Mouse (Mus musculus): ENCODE measurements around the gene Josd1.

The Josd1 gene

DNA sequence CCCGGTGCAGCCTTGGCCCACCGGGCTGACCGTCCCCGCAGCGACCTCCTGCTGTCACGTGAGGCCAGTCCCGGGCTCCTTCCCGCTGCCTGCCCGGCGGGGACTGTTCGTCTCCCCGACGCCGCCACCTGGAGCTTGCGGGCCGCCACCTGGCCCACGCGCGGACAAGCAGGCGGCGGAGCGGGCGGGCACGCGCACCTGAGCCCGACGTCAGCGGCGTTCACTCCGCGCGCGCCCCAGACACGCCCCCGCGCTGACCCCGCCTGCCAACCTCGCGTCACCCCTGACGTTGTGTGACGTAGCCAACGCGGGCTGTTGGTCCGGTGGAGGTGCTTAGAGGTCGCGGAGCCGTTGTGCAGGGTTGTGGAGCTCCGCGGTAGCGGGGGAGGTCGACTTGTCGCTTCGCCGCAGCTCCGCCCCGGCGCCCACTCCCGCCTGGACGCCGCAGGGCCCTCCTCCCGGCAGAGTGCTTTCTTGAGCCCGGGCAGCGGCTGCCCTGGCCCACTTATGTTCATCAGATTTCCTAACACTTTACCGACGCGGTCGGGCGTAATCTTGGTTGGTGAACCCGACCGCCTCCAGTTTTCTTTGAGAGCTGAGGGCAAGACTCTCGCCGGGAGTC, at the start of gene Josd1:
Gene Josd1 (minus strand): TSS at position 274 of the 622 bp plus-strand sequence.
- DNase-seq (ENCODE audit: low read depth): peak; percentile 96

DNA sequence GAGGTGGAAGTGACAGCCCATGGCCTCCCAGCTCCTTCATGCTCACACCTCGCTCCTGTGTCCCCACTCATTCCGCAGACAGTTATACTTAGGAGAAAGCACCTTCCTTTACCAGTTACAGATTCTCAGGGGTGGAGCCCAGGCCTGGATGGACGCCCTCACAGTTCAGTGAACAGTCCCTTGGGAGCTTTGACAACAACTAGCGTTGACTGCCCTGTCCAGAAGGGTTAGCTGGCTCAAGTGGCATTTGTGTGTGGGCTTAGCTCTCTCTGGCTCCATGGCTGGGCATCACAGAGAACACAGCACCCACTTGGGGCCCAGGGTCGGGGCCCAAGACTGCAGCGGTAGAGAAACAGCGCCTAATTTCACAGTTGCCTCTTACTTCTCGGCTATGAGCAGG, 46.6 kb upstream of the Josd1 start:
- DNase-seq (ENCODE audit: low read depth): no peak

DNA sequence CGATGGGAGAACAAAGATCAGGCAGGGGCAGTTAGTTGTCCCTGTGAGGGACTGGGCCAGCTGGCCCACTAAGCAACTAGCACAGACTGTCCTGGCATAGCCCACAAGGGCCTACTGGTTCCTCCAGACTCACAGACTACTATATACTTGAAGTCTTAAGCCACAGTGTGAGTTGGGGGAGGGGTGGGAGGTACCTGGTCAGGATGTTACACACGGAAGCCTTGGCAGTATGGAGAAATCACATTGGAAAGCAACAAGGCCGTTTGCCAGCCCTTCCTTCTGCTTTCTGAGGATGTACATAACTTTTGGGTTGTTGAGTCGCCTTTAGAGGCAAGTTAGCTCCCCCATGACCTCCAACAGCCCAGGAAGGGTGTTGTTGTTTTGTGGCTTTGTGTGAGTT, 45.9 kb upstream of the Josd1 start:
- no peak for DNase-seq (ENCODE audit: low read depth)

DNA sequence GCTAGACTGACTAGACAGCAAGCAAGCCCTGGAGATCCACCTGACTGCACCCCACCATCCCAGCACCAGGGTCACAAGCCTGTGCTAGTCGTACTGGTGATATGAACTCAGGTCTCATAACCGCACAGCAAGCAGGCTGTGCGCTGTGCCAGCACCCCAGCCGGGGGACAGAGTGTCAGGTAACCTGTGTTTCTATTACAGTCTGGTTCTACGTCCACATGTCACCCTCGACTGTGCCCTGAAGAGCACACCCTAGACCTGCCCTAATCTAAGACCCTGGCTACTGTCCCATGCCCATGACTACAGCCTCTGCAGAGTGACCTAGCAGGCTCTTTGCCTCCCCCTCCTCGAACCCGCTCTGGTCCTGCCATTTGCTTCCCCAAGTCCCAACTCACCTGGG, 45.5 kb upstream of the Josd1 start:
- no peak for DNase-seq (ENCODE audit: low read depth)

DNA sequence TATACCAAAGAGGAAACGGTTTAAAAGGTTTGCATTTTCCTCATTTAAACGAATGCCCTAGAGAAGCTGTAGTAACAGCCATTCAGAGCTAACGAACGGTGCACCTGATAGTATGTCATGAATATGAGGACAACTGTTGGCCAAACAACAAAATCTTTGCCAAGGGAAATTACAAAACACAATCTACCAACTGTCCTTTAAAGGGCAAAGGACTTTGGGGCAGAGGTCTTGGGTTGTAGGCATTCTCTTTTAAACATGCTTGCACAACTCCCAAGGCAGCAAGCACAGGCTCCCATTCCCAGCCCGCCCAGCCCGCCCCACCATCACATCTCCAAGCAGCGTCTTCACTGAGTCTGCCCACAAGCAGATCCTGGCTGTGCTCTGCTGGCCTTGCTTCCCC, 43.8 kb upstream of the Josd1 start:
- no peak for DNase-seq (ENCODE audit: low read depth)

DNA sequence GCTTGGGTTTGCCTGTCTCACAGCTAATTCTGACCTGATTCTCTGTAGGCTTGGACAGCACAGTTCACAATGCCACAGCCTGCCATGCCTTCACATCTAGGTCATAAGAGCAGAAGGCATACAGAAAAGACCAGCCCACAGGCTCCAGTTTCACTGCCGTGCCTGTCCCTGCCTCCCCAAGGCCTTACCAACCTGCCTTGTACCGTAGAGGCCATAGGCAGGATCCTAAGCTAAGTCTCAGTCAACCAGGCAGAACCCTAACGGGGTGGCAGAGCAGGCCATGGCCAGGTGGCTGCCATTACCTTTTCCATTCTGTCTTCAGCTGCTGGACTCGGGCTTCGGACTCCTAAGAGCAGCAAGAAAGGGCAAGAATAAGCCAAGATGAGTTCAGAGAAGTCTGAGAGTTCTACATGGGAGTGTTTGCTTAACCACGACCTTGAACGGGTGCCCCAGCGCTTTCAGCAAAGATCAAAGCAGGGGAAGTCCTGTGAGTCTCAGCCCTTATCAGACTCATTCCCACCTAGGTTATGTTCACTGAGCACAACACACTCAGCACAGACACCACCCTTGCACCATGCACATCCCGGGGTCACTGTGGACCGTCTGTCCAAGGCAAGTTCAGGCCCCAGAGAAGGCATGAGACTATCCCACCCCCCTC, 41.1 kb upstream of the Josd1 start:
- DNase-seq (ENCODE audit: low read depth): no peak

DNA sequence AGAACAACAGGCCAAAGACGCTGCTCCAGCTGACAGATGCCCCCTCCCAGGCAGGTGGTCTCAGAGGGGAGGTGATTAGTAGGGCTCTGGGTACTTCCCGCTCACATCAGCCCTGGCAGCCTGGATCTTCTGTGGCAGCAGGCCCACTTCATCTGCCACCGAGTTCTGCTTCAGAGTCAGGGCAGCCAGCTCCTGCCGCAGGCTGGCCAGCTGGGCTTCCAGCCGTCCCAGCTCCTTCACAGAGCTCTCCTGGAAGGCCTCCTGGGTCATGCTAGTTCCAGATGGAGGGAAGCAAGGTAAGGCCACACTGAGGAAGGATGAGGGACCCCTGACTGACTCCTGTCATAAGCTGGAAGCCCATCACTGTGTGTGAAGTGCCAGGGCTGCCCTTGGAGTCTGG, 40.6 kb upstream of the Josd1 start:
- no peak for DNase-seq (ENCODE audit: low read depth)

DNA sequence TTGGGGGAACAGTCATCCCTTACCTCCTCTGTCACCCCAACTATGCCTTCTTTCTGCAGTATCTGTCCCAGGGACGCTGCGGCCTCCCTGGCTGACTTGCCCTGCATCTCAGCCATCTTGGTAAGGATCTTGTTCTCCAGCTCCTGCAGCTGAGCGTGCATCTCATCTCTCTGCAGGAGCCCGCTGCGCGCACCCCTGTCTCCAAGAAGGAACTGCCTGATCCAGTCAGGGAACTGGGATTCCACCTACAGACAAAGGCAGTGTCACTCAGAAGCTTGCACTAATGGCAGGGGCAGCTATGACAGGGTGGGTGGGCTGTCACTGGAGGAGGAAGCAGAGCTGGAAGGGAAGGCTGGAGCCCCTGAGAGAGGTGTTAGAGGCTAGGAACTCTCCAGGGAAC, 40.1 kb upstream of the Josd1 start:
- DNase-seq (ENCODE audit: low read depth): no peak

DNA sequence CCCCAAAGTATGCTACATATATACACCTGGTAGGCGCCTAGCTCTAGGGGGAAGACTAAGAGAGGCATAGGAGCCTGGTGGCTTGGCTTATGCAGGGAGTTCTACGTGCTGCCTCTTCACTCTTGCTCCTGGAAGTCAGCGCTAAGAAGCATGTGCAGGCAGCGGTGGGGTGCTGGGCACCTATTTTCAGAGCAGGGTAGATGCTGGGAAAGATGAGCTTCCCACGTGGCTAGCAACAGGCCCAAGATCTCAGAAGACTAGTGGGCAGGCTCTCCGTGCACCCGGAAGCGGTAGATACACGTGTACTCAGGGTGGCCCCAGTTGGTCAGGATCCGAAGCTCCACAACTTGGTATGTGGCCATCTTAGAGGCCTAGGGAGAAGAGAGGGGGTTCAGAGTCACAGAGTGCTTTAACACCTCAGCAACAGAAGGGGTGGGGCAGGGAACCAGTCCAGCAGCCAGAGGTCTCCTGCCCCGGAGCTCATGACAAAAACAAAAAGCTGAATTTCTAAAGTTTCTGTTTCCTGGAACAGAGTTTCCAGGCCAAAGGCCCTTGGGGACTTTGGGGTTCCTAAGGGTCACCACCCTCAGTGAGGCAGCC, 37.6 kb upstream of the Josd1 start:
- DNase-seq (ENCODE audit: low read depth): no peak

DNA sequence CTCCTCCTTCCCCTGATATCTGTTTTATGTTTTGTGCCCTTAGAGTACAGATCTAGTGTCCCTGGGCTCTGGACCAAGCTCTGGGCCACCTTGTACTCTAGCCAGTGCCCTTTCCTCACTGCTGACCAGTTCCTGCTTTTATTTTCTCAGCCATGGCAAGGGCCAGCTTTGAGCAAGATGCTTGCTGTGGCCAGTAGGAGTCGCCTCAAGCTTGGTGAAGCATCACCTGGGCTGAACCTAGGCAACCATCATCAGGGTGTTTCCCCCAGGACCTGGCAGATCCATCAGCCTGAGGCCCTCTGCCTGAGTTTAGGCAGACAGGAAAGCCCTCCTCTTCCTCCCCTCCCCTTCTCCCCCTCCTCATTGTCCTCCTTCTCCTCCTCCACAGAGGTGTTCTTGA, 35.7 kb upstream of the Josd1 start:
- DNase-seq (ENCODE audit: low read depth): peak; percentile 57

DNA sequence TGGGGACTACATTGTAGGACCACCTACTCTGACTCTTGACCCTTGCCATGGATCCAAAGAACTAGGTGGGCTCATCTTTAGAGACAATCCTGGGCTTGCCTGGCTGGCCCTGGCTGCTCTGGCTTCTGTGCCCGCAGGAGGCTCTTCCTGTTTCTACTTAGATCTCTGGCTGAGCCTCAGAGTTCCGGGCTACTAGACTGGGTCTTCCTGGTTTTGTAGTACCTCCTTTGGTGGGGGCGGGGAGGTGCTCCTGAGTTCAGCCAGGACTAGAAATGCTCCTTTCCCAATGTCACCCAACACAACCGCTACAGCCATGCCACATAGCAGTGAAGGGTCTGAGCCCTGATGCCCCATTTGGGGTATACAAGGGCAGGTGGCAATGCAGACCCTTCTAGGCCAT, 33.1 kb upstream of the Josd1 start:
- DNase-seq (ENCODE audit: low read depth): no peak

DNA sequence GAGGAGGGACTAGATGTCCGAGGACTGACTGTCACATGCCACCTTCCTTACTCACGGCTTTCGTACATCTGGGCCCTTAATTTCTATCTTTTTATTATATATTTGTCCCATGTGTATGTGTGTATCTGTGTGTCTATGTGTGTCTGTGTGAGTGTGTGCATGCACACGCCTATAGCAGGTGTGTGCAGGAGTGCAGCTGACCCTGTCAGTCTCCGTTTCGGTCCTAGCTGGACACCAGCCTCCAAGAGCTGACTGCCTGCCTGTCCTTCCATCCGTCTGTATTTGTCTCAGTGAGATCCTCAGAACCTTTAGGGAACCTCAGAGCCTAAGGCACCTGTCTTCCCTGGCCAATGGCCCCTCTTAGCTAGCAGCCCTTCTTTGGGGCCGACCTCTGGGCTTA, 32.5 kb upstream of the Josd1 start:
- no peak for DNase-seq (ENCODE audit: low read depth)

DNA sequence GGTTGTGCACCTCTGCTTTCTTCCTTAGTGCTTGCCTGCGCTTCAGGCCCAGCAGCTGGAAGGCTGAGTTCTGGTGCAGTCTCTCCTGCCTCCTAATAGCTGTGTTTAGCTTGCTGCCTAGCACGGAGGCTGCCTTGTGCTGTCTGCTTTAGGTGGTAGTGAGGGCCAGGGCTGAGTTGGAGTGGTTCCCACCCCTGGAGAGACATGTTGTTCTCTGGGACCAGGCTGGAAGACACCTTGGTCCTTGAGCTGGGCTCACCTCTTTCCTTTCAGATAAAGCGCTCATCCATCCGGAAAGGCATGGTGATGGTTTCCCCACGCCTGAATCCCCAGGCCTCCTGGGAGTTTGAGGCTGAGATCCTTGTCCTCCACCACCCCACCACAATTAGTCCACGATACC, 29.0 kb upstream of the Josd1 start:
- no peak for DNase-seq (ENCODE audit: low read depth)

DNA sequence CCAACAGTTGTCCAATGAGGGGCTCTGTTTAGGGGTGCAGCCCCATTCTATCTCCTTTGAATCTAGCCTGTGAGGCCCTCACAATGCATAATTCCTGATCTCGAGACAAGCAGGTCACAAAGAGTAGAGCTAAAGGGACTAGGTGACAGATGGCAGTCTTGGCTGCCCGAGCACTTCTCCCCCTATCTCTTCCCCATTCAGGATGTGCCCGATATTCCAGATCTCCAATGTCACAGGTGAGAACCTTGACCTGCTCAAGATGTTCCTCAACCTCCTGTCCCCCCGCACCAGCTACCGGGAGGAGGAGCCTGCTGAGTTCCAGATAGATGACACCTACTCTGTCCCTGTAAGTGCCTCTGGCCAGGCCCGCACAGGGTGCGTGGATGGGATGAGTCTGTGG, 27.9 kb upstream of the Josd1 start:
- no peak for DNase-seq (ENCODE audit: low read depth)

DNA sequence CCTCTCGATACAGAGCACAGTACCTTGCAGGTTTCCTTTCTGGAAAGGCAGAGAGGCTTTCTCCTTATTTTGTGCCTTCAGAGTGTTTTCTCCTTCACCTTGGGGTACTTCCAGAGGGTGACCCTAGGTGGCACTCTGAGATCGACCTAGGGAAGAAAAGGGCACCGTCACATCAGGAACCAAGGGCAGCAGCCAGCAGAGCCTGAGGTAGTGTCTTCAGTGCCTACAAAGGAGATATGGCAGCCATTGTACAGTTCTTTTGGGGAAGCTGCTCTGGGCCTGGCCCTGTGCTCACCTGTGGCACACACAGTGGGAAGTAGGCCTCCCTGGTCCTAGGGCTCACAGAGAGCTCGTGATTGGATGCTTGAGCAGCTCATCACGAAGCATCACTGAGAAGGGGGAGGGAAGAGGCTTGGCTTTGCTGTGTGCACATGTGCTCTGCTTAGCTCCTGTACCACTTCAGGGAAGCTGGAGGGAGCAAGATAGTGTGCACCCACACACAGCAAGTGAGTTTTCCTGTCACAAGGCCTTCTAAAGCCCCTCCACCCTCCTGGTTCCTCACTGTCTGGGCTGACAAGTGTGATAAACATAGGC, 20.6 kb upstream of the Josd1 start:
- DNase-seq (ENCODE audit: low read depth): no peak

DNA sequence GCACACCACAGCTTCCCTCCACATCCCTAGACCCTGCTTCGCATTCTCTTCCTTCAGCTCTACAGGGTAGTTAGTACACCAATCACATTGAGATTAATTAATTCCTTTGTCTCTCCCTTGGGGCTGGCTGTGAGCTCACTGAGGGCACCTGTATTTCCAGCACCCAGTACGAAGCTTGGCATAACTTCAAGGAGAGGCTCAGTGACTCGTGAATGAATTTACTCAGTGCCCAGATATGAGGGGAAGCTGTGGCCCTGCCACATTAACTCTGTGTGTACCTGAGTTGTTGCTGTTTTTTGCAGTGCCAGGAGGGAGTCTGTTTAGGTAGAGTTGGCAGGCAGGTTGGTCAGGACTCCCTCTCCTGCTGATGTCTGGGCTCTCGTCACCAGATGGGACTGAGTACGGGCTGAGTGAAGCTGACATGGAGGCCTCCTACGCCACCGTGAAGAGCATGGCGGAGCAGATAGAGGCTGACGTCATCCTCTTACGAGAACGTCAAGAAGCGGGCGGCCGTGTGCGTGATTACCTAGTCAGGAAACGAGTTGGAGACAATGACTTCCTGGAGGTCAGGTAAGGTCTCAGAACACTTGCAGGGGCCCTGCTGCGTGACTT, 19.0 kb upstream of the Josd1 start:
- no peak for DNase-seq (ENCODE audit: low read depth)

DNA sequence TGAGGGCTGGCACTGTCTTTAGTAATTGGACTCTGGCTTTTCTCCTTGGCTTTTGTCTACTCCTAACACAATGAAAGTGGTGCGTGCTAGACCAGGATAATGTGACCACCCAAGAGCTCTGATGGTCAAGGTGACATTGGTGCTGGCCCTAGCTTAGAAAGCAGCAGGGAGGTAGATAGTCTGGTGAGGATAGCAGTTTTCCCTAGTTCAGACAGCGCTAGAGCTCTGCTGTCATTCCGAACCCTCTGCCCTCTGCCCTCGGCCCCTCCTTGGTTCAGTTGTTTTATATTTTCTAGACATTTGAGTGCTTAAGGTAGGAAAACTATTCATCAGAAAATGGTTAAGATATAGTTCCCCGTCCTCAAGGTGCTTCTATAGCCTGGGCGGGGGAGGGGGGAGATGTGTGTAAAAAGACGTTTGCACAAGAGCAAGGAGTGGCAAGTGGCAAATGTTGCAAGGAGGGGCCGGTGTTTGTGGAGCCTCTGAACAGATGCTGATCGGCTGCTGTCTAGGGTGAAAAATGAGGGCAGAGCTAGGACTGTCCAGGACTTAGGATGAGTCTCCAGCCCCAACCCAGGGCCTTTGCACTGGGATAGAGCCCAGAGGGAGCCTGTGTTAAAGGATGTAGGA, 10.0 kb upstream of the Josd1 start:
- DNase-seq (ENCODE audit: low read depth): no peak

DNA sequence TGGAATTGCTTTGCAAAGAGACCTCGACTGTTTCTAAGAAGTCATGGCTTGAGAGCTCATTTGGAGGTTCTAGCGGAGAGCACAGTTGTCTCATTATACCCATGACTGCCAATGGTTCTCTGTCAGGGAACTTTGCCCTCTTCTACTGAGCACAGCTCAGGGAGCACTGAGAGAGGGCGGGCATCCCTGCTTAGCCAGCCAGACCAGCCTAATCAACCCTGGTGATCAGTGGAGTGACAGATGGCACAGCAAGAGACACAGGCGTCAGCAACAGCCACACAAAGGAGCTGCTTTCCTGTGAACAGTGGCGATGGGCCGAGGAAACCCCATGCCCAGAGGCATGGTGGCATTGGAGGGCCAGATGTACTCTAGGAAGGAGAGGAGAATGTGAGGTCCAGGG, 9.3 kb upstream of the Josd1 start:
- no peak for DNase-seq (ENCODE audit: low read depth)

DNA sequence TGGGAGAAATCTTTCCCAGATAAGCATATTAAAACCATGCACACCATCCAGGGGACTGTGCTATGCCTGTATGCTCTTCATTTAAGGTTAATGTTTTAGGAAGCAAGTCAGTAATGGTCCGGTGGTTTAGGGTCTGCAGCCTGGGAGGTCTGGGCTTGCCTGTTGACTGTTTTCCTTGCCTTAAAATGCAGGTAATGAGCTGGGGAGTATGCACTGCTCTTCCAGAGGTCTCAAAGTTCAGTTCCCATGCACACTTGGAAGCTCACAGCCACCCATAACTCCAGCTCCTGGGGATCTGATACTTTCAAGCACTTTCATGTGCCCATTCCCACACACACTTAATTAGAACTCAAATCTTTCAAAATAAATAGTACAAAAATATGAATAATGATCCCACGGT, 8.8 kb upstream of the Josd1 start:
- DNase-seq (ENCODE audit: low read depth): no peak

DNA sequence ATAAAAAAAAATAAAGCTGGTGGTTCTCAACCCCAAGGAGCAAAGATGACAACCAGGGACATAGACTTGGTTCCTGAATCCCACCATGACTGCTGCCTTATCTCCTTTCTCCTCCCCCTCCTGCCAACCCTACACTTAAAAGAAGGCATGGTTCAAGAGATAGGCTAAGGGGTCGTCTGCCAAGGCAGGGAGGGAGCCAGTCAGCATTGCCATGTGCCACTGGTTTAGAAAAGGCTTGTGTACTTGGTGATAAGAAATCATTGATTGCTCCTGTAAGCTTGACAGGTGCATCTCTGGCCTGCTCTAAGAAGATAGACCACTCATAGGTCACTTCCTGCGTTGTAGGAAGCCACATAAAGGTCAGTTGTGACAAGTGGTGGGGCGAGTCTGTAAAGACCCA, 7.8 kb upstream of the Josd1 start:
- DNase-seq (ENCODE audit: low read depth): no peak

DNA sequence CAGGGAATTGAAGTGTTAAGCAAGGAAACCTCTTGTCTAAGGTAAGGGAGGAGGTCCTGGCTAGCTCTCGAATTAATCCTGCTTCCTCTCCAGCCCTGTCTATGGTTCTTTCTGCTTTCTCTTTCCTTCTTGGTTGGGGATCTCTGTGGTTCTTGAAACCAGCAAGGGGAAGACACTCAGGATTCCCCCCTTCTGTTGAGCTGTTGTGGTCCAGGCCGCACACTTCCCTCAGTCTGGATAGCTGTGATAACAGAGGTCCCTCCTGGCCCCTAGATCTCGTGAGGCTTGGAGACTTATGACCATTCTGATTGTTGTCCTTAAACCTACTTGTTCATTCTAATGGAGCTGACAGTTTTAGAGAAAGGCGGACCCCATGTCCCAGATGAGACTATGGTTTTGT, 6.8 kb upstream of the Josd1 start:
- DNase-seq (ENCODE audit: low read depth): no peak

DNA sequence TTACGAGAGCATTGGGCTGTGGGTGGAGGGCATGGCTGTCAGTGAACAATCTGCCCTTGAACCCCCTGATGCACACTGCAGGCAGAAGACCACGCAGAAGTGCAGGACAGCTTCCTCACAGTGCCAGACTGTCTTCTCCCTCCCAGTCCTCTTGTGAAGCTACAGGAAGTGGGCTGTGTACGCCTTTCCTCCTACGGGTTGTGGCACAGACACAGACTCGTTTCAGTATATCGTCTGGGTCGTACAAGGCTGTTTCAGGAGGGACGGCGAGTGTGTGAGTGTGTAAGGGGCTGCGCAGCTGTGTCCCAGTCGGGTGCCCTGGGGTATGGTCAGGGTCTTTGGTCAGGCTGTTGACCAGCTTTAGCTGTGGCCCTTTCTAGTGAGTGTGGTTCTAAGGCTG, 6.0 kb upstream of the Josd1 start:
- DNase-seq (ENCODE audit: low read depth): no peak

DNA sequence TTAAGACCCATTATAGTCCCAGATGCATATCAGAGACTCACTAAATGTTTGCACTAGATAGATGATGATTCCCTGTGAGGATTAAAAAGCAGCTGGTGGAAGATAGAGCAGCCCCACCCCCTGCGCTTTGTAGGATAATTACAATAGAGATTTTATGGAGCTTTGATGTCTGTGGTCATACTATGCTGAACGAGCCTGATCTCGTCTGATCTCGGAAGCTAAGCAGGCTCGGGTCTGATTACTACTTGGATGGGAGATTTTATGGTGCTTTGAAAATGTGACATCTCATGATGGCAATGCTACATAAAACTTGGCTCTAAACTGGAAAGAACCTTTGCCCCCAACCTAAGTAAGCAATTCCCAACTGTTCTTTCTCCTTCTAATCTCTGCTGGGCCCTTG, 4.6 kb upstream of the Josd1 start:
- no peak for DNase-seq (ENCODE audit: low read depth)
